In the genomic region with DNA sequence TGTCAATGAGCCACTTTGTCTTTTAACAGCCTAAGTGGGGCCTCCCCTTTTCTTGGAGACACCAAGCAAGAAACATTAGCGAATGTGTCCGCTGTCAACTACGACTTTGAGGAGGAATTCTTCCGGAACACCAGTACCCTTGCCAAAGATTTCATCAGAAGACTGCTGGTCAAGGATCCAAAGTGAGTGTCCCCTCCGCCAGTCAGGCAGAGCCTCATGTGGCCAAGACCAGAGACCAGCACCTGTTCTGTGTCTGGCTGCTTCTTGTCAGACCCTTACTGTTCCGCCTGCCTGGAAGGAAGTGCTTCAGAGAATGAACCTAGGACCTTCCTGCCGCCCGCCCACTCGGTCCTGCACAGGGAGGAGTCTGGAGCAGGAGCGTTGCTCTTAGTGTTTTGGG, we compare ENCODE assay signal across 21 mouse cellular contexts.
DNase-seq lines count a peak whose midpoint lies in the region; ATAC-seq and TF ChIP-seq lines count a peak whose summit lies in the region.
"Had no signal": no experiment of that assay in that cellular context is flagged by ENCODE, and none has a peak within 500 bp of the region (broad histone marks: within the 10 kb centered on the region; RNA-seq: fewer than 3 reads in every experiment).

No protein-coding gene starts in this region.

- H3K4me1 ChIP-seq in lung, postnatal 0 days (ENCODE audit: insufficient read depth, low read depth, low read length), result peaks cover 11% of the 10 kb centered on the region; the same call in 1 of the 2 replicates
- peaks cover 13% of the 10 kb centered on the region for H3K4me1 ChIP-seq in lung, adult 2 months (ENCODE audit: control insufficient read depth, insufficient read depth, low read length)
- H3K4me1 ChIP-seq in forebrain, embryonic 13.5 days, result peaks cover 7% of the 10 kb centered on the region; the same call in 1 of the 2 replicates
- H3K4me1 ChIP-seq: embryonic facial prominence, embryonic 12.5 days; embryonic facial prominence, embryonic 15.5 days; hindbrain, embryonic 12.5 days; hindbrain, embryonic 15.5 days had no signal

- H3K9ac ChIP-seq in lung, postnatal 0 days (replicated peaks; ENCODE audit: low read depth), result no peak overlapping the region
- no peak overlapping the region for H3K9ac ChIP-seq in forebrain, embryonic 13.5 days
- H3K9ac ChIP-seq: embryonic facial prominence, embryonic 12.5 days; embryonic facial prominence, embryonic 15.5 days; forebrain, embryonic 15.5 days; hindbrain, embryonic 12.5 days; hindbrain, embryonic 15.5 days had no signal

- no peak overlapping the region for H3K4me2 ChIP-seq in lung, postnatal 0 days (replicated peaks; ENCODE audit: low read depth, low read length)
- no peak overlapping the region for H3K4me2 ChIP-seq in forebrain, embryonic 13.5 days
- H3K4me2 ChIP-seq: embryonic facial prominence, embryonic 12.5 days; embryonic facial prominence, embryonic 15.5 days; forebrain, embryonic 15.5 days; heart, embryonic 11.5 days; hindbrain, embryonic 12.5 days; hindbrain, embryonic 15.5 days had no signal

- H3K4me3 ChIP-seq in lung, postnatal 0 days (ENCODE audit: low read depth, low read length), result no peak overlapping the region
- no peak overlapping the region for H3K4me3 ChIP-seq in lung, adult 2 months (replicated peaks; ENCODE audit: extremely low read depth, low read depth, low read length)
- no peak overlapping the region for H3K4me3 ChIP-seq in forebrain, embryonic 13.5 days
- H3K4me3 ChIP-seq: embryonic facial prominence, embryonic 12.5 days; embryonic facial prominence, embryonic 15.5 days; forebrain, embryonic 15.5 days; hindbrain, embryonic 12.5 days; hindbrain, embryonic 15.5 days had no signal

- peak; percentile 80 for DNase-seq in lung, postnatal 0 days (ENCODE audit: low spot score)
- DNase-seq in lung, adult 2 months, result no peak
- DNase-seq in lung, postnatal 14 days, result peak; percentile 41
- peak; percentile 39 to 73 for DNase-seq in lung, postnatal 4 days
- DNase-seq in left cerebral cortex, postnatal 10 days (ENCODE audit: extremely low spot score in 1 of 2, low spot score in 2 of 2), result no peak
- DNase-seq: adrenal gland, adult 2 months; adrenal gland, postnatal 14 days; cerebellum, adult 11 months; cerebellum, adult 2 months; cerebellum, adult 9-11 months; cerebellum, postnatal 25 days; gastrocnemius, postnatal 10 days; heart, adult 11 months had no signal

- H3K27me3 ChIP-seq in lung, postnatal 0 days (replicated peaks; ENCODE audit: insufficient read depth, low read length), result no peaks in the 10 kb centered on the region
- no peaks in the 10 kb centered on the region for H3K27me3 ChIP-seq in forebrain, embryonic 13.5 days
- H3K27me3 ChIP-seq: embryonic facial prominence, embryonic 12.5 days; embryonic facial prominence, embryonic 15.5 days; forebrain, embryonic 15.5 days; hindbrain, embryonic 12.5 days; hindbrain, embryonic 15.5 days had no signal

- H3K27ac ChIP-seq in lung, postnatal 0 days (ENCODE audit: low read length), result no peak overlapping the region
- H3K27ac ChIP-seq in forebrain, embryonic 13.5 days, result no peak overlapping the region
- H3K27ac ChIP-seq: embryonic facial prominence, embryonic 12.5 days; embryonic facial prominence, embryonic 15.5 days; forebrain, embryonic 15.5 days; hindbrain, embryonic 12.5 days; hindbrain, embryonic 15.5 days had no signal

- WGBS in lung, postnatal 0 days, result 57% methylated on average over 10 of the region's 10 CpGs
- 54% methylated on average over 10 of the region's 10 CpGs for WGBS in lung, adult 2 months
- 93% methylated on average over 10 of the region's 10 CpGs for WGBS in forebrain, embryonic 13.5 days

- 0 out of 2 replicates have a peak, but pooled peaks have one; percentile 14 for TF ChIP-seq EP300 in lung, postnatal 0 days (IDR thresholded peaks at IDR 0.05)

- H3K36me3 ChIP-seq in lung, postnatal 0 days (ENCODE audit: insufficient read depth, low read length), result peaks cover 10% of the 10 kb centered on the region
- H3K36me3 ChIP-seq in forebrain, embryonic 13.5 days (ENCODE audit: poor library complexity, severe bottlenecking), result peaks cover 64% of the 10 kb centered on the region

- no peaks in the 10 kb centered on the region for H3K9me3 ChIP-seq in lung, postnatal 0 days (ENCODE audit: low read length)
- H3K9me3 ChIP-seq in forebrain, embryonic 13.5 days (replicated peaks), result no peaks in the 10 kb centered on the region
- H3K9me3 ChIP-seq: embryonic facial prominence, embryonic 12.5 days; embryonic facial prominence, embryonic 15.5 days; forebrain, embryonic 15.5 days; hindbrain, embryonic 12.5 days; hindbrain, embryonic 15.5 days had no signal

- peak; percentile 29 for ATAC-seq in lung, postnatal 0 days
- no peak for ATAC-seq in forebrain, embryonic 13.5 days
- ATAC-seq: CD4-positive, CD25-positive, alpha-beta regulatory T cell, adult 4 months; forebrain, embryonic 15.5 days had no signal

- TF ChIP-seq POLR2A in lung, adult 2 months (IDR thresholded peaks at IDR 0.05; ENCODE audit: borderline replicate concordance, extremely low read depth, low read depth, low read length), result no peak

- TF ChIP-seq CTCF in lung, postnatal 0 days (IDR thresholded peaks at IDR 0.05), result no peak
- no peak for TF ChIP-seq CTCF in lung, adult 2 months (IDR thresholded peaks at IDR 0.05; ENCODE audit: insufficient read depth, low read length)

- intact Hi-C loops in left cerebral cortex, postnatal 10 days (cut with DNase I), result no loop called here

Comparison
In these comparisons a context has a peak if more than half of its experiments do, and no peak if none do; other contexts are left out.
1. DNase-seq: peak in lung, postnatal 0 days (single experiment), lung, postnatal 14 days (single experiment) and lung, postnatal 4 days (2 of 2); none in lung, adult 2 months (single experiment) and left cerebral cortex, postnatal 10 days (0 of 2).